Mouse (Mus musculus): ENCODE results near the gene Ankdd1a. TPM values are rescaled to one million over a fixed set of nuclear protein-coding genes. Genes with fewer than 3 reads are reported as not detected.

Ankdd1a gene
- not detected in 2 replicates for total RNA-seq (2012; rRNA removed)

DNA sequence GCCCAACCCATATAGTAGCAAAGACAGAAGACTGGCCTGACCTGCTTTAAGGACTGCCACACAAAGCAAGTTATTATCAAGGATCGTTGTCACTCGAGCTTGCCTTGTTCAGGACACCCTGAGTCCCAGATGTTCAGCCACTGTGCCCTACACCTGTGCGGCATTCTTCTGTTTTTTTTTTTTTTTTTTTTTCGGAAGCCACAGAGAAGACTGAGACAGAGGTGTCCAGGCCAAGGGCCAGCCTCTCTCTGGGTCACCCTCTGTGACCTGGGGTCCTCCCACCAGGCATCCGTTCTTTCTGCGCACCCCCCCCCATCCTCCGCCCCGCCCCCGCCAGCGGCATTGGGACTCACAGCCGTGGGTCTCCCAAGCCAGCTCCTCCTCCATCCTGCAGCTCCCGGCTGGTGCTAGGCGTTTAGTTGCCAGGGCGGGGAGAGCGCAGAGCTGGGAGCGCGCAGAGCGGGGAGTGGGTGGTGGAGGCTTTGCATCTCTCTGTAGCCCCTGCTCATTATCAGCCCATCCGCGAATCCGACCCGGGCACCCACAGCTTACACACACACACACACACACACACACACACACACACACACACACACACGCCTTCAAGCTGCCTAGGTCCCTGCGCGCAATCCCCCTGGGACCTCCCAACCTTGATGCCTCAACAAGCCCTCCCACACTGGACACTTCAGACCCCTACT is at the start of gene Ankdd1a:
TSS of gene Ankdd1a (minus strand) at position 387 of the 698 bp plus-strand sequence.
- TF ChIP-seq ZC3H11A (IDR thresholded peaks at IDR 0.05; ENCODE audit: borderline replicate concordance, low read depth, low read length), result no peak
- no peak for TF ChIP-seq HCFC1 (IDR thresholded peaks at IDR 0.05; ENCODE audit: borderline replicate concordance, insufficient read depth, low read length)
- no peak for TF ChIP-seq ZNF384 (IDR thresholded peaks at IDR 0.05; ENCODE audit: low read depth, low read length)
- TF ChIP-seq CHD2 (IDR thresholded peaks at IDR 0.05; ENCODE audit: low read depth, low read length), result no peak
- no peak for TF ChIP-seq MAFK (IDR thresholded peaks at IDR 0.05; ENCODE audit: insufficient read depth, low read depth, low read length)
- peak within 1 kb of the TSS; percentile 50 to 55 for H3K4me3 ChIP-seq (ENCODE audit: insufficient read depth in 1 of 2, low read depth in 1 of 2, low read length in 2 of 2, poor library complexity in 1 of 2, severe bottlenecking in 1 of 2)
- H3K36me3 ChIP-seq (ENCODE audit: control insufficient read depth, insufficient read depth, low read length, poor library complexity, severe bottlenecking), result no peaks in the 10 kb centered on the region
- H3K9me3 ChIP-seq (ENCODE audit: control insufficient read depth, insufficient read depth, low read depth, low read length), result no peaks in the 10 kb centered on the region
- H3K4me1 ChIP-seq (ENCODE audit: control insufficient read depth in 2 of 2, insufficient read depth in 2 of 2, low read length in 2 of 2, poor library complexity in 1 of 2), result peaks cover 0 to 5% of the 10 kb centered on the region in 2 experiments; a peak in 1 of 4 replicates
- peak within 1 kb of the TSS; percentile 46; the same call in 1 of the 2 replicates for H3K9ac ChIP-seq (ENCODE audit: insufficient read depth, low read depth, low read length, poor library complexity, severe bottlenecking)
- no peak within 1 kb of the TSS for H3K27ac ChIP-seq (ENCODE audit: insufficient read depth, low read depth, low read length, poor library complexity, severe bottlenecking)
- DNase-seq (ENCODE audit: low read depth, low spot score), result no peak
- in situ Hi-C loops (cut with MboI; ENCODE audit: low sequenced_read_pairs in 2 of 2, unreplicated experiment in 2 of 2), result no loop called here

DNA sequence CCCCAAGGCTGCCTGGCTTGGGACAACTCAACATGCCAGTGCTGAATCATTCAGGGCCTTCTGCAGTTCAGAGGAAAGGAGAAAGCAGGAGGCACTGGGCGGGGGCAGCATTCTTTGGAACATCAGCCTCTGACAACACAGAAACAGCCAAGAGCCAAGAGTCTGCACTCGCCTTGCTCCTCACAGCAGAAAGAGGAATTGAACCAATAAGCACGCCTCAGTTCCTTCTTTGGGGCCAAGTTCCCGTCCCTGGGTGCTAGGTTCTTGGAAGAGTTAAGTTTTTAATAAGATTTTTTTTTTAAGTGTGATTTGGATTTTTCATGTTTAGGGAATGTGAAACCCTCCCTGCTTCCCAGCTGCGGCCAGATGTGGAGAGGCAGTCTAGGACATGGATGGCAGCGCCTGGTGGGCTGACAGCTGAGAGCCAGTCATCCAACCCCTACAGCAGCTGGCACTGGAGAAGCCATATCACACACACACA is 49.5 kb upstream of the Ankdd1a start:
- Histone ChIP-seq H3K9me3 (ENCODE audit: control insufficient read depth, insufficient read depth, low read depth, low read length) (no peaks in the 10 kb centered on the region), H3K4me1 (ENCODE audit: control insufficient read depth in 2 of 2, insufficient read depth in 2 of 2, low read length in 2 of 2, poor library complexity in 1 of 2) (no peaks in the 10 kb centered on the region), H3K27ac (ENCODE audit: insufficient read depth, low read depth, low read length, poor library complexity, severe bottlenecking) (no peak overlapping the region), H3K9ac (ENCODE audit: insufficient read depth, low read depth, low read length, poor library complexity, severe bottlenecking) (no peak overlapping the region), H3K36me3 (ENCODE audit: control insufficient read depth, insufficient read depth, low read length, poor library complexity, severe bottlenecking) (no peaks in the 10 kb centered on the region), H3K4me3 (ENCODE audit: insufficient read depth in 1 of 2, low read depth in 1 of 2, low read length in 2 of 2, poor library complexity in 1 of 2, severe bottlenecking in 1 of 2) (no peak overlapping the region)
- no peak for DNase-seq (ENCODE audit: low read depth, low spot score)
- in situ Hi-C loops (cut with MboI; ENCODE audit: low sequenced_read_pairs in 2 of 2, unreplicated experiment in 2 of 2), result no loop called here
- no peak for TF ChIP-seq MAFK (IDR thresholded peaks at IDR 0.05; ENCODE audit: insufficient read depth, low read depth, low read length)
- TF ChIP-seq ZC3H11A (IDR thresholded peaks at IDR 0.05; ENCODE audit: borderline replicate concordance, low read depth, low read length), result no peak
- no peak for TF ChIP-seq CHD2 (IDR thresholded peaks at IDR 0.05; ENCODE audit: low read depth, low read length)

DNA sequence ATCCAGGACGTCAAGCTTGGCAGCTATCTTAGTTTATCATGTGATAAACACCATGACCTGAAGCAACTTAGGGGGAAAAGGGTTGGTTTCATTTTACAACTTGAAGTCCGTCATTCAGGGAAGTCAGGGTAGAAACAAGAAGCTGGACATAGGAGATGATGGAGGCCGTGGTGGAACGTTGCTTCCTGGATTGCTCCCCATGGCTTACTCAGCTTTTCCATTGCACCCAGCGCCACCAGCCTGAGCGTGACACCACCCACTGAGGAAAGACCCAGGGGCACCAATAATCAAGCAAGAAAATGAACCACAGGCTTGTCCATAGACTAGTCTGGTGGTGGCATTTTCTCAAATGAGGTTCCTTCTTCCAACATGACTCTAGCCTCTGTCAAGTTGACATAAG is 48.8 kb upstream of the Ankdd1a start:
- no peaks in the 10 kb centered on the region for H3K36me3 ChIP-seq (ENCODE audit: control insufficient read depth, insufficient read depth, low read length, poor library complexity, severe bottlenecking)

DNA sequence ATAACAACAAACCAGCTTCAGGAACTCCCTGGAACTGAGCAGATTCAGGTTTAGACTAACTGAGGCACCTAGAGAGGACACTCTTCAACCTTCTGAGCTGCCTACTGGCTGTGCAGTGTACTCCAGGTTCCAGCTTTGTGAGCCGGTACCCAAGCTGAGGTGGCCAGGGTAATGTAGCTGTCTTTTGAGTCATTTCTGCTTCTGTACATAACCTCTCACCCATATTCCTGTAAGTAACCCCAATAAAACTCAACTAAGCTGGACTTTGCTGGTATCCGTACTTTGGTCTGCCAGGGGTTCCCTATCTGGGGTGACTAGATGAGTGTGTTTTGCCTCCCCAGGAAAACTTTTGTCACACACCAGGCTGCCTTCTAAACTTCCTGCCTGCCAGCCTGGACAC is 44.7 kb upstream of the Ankdd1a start:
- TF ChIP-seq CHD2 (IDR thresholded peaks at IDR 0.05; ENCODE audit: low read depth, low read length), result no peak
- TF ChIP-seq MAFK (IDR thresholded peaks at IDR 0.05; ENCODE audit: insufficient read depth, low read depth, low read length), result no peak
- TF ChIP-seq HCFC1 (IDR thresholded peaks at IDR 0.05; ENCODE audit: borderline replicate concordance, insufficient read depth, low read length), result no peak
- no peak for TF ChIP-seq ZNF384 (IDR thresholded peaks at IDR 0.05; ENCODE audit: low read depth, low read length)
- TF ChIP-seq ZC3H11A (IDR thresholded peaks at IDR 0.05; ENCODE audit: borderline replicate concordance, low read depth, low read length), result no peak
- Histone ChIP-seq H3K4me3 (ENCODE audit: insufficient read depth in 1 of 2, low read depth in 1 of 2, low read length in 2 of 2, poor library complexity in 1 of 2, severe bottlenecking in 1 of 2) (no peak overlapping the region), H3K9me3 (ENCODE audit: control insufficient read depth, insufficient read depth, low read depth, low read length) (no peaks in the 10 kb centered on the region), H3K4me1 (ENCODE audit: control insufficient read depth in 2 of 2, insufficient read depth in 2 of 2, low read length in 2 of 2, poor library complexity in 1 of 2) (peaks cover 0 to 2% of the 10 kb centered on the region in 2 experiments; a peak in 1 of 4 replicates), H3K27ac (ENCODE audit: insufficient read depth, low read depth, low read length, poor library complexity, severe bottlenecking) (no peak overlapping the region), H3K36me3 (ENCODE audit: control insufficient read depth, insufficient read depth, low read length, poor library complexity, severe bottlenecking) (no peaks in the 10 kb centered on the region), H3K9ac (ENCODE audit: insufficient read depth, low read depth, low read length, poor library complexity, severe bottlenecking) (no peak overlapping the region)
- no peak for DNase-seq (ENCODE audit: low read depth, low spot score)
- in situ Hi-C loops (cut with MboI; ENCODE audit: low sequenced_read_pairs in 2 of 2, unreplicated experiment in 2 of 2), result no loop called here

More for the DNA sequence above, 48.8 kb upstream of the Ankdd1a start:
- Histone ChIP-seq H3K9me3 (ENCODE audit: control insufficient read depth, insufficient read depth, low read depth, low read length) (no peaks in the 10 kb centered on the region), H3K4me3 (ENCODE audit: insufficient read depth in 1 of 2, low read depth in 1 of 2, low read length in 2 of 2, poor library complexity in 1 of 2, severe bottlenecking in 1 of 2) (no peak overlapping the region), H3K27ac (ENCODE audit: insufficient read depth, low read depth, low read length, poor library complexity, severe bottlenecking) (no peak overlapping the region), H3K9ac (ENCODE audit: insufficient read depth, low read depth, low read length, poor library complexity, severe bottlenecking) (no peak overlapping the region), H3K4me1 (ENCODE audit: control insufficient read depth in 2 of 2, insufficient read depth in 2 of 2, low read length in 2 of 2, poor library complexity in 1 of 2) (no peaks in the 10 kb centered on the region)
- TF ChIP-seq ZC3H11A (IDR thresholded peaks at IDR 0.05; ENCODE audit: borderline replicate concordance, low read depth, low read length), result no peak
- no peak for TF ChIP-seq CHD2 (IDR thresholded peaks at IDR 0.05; ENCODE audit: low read depth, low read length)
- TF ChIP-seq MAFK (IDR thresholded peaks at IDR 0.05; ENCODE audit: insufficient read depth, low read depth, low read length), result no peak
- TF ChIP-seq HCFC1 (IDR thresholded peaks at IDR 0.05; ENCODE audit: borderline replicate concordance, insufficient read depth, low read length), result no peak
- TF ChIP-seq ZNF384 (IDR thresholded peaks at IDR 0.05; ENCODE audit: low read depth, low read length), result no peak
- in situ Hi-C loops (cut with MboI; ENCODE audit: low sequenced_read_pairs in 2 of 2, unreplicated experiment in 2 of 2), result no loop called here
- no peak for DNase-seq (ENCODE audit: low read depth, low spot score)

Measured in ES-E14 (cell line).